Mouse (Mus musculus): ENCODE results near the gene Mcm10.

Mcm10 gene

GRCm38 (mm10) chr2:5033546-5034420 is 21.2 kb upstream of the Mcm10 start:
- in situ Hi-C loops (cut with MboI, MseI) = no loop called here

- in situ Hi-C loops (cut with MboI, MseI) = no loop called here
Observed at GRCm38 (mm10) chr2:5032665-5033064, 20.1 kb upstream of the Mcm10 start.

- in situ Hi-C loops (cut with MboI, MseI) = no loop called here
Observed at GRCm38 (mm10) chr2:5031215-5031614, 18.6 kb upstream of the Mcm10 start.

DNA sequence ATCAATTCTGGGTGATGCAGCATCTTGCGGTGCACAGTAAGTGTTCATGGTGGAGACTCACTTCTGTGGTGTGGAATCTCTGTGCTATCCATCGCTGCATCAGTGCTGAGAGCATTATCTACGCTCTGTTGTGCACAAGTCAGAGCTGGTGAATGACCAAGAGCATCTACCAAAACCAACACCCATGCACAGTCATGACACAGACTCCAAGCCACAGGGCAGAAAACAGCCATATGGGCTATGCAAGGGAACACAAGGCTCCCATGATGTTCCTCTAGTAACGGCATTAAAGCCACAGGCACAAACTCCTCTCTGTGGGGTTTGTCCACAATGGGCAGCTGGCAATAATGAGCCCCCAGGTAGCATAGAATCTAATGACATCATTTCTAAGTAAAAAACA is 17.2 kb upstream of the Mcm10 start:
- in situ Hi-C loops (cut with MboI, MseI) = no loop called here

GRCm38 (mm10) chr2:5028047-5028446 is 15.5 kb upstream of the Mcm10 start:
- in situ Hi-C loops (cut with MboI, MseI) = no loop called here

DNA sequence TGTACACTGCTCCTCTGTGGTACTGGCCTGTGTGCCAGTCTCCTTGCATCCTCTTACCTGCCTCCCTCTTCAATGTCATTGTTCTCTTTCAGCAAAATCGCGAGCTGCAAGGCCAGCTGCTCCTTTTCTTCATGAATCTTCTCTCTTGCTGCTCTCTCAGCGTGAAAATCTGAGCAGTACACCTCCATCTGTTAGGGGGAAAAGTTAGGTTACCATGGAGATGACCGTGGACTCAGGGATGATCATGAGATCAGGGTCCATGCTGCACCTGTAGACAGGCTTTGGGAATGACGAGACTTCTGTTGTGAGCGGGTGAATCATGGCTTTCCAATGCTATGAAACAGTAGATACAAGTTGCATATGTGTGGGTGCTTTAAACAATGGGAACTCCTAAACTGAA is 14.5 kb upstream of the Mcm10 start:
- in situ Hi-C loops (cut with MboI, MseI) = no loop called here

DNA sequence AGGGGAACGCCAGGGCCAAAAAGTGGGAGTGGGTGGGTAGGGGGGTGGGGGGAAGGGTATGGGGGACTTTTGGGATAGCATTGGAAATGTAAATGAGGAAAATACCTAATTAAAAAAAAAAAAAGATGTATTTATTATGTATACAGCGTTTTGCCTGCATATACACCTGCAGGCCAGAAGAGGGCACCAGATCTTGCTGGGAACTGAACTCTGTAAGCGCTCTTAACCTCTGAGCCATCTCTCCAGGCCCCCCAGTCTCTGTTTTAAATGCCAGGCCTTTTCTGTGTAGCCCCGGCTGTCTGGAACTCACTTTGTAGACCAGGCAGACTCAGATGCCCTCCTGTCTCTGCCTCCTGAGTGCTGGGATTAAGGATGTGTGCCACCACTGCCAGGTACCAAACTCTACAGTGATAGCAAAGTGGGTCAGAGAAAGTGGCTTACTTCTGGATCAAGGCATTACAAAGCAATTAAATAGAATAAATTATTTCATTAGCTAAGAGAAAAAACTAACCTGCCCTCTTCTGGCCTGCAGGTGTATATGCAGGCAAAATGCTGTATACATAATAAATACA is 12.7 kb upstream of the Mcm10 start:
- in situ Hi-C loops (cut with MboI, MseI) = no loop called here

DNA sequence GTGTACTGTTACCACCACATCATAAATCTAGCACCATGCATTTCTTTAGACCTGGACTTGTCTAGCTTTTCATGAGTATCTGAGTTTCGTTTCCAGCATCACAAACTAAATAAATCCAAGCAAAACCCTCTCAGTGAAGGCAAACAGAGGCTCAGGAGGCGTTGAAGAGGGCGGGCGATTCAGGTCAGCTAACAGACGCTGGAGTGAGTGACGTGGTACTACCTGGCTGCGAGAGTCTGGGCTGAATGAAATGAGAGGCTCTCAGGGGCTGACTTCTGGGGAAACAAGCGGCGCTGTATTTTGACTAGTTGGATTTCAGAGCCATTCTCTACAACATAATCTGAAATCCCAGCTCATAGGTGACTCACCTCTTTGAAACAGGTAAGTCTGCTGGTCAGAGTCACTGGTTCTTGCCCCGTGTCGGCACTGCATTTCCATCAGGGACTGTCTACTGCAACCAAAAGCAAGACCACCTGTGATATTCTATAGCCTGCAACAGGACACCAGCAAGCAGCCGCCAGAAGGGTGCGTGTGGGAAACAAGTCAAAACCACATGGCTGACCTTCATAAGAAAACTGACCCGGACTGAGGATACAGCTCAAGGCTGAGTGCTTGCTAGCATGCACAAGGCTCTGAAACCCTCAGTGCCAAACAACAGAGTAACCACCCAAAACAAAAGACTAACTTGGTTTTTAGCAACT is 11.3 kb upstream of the Mcm10 start:
- in situ Hi-C loops (cut with MboI, MseI) = loop anchor here (25.0 kb wide), 1 partner anchor 1562 kb away; no protein-coding TSS in a partner anchor

DNA sequence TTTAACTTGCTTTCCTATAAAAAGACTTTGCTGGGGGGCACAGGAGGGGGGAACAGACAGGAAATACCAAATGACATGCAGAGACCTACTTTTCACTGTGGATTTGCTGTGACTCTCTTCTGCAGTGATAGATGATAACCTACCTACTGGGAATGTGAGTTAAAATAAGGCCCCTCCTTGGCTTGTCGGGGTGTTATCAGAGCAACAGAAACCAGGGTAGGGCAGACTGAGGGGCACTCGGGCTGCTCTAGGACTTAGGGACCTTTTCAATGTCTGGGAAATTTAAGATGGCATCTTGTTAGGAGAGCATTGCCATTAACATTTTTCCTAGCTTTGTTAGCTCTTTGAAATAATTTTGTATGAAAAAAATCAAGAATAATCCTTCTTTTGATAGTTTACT is 10.7 kb upstream of the Mcm10 start:
- in situ Hi-C loops (cut with MboI, MseI) = loop anchor here (25.0 kb wide), 1 partner anchor 1561 kb away; no protein-coding TSS in a partner anchor

DNA sequence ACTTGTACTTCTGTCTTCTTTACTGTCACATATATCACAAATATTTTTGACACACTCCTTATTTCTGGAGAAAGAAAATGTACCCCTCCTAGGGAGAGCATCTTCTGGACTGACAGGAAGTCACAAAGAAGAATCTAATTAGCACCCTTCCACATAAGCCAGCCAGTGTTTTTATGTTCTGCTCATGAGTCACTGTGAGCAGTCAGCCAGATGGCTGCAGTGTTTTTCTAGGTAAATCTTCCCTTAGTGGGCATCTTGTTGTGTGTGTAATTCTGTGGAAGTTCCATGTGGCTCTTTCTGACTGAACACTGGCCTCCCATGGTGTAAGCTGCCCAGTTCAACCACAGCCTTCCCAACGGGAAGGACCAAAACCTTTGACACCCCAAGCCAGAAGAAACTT is 7.1 kb upstream of the Mcm10 start:
- in situ Hi-C loops (cut with MboI, MseI) = loop anchor here (25.0 kb wide), 1 partner anchor 1557 kb away; no protein-coding TSS in a partner anchor

GRCm38 (mm10) chr2:5016922-5017321 is 4.3 kb upstream of the Mcm10 start:
- in situ Hi-C loops (cut with MboI, MseI) = loop anchor here (25.0 kb wide), 1 partner anchor 1555 kb away; no protein-coding TSS in a partner anchor

- in situ Hi-C loops (cut with MboI, MseI) = loop anchor here (25.0 kb wide), 1 partner anchor 1553 kb away; no protein-coding TSS in a partner anchor
Observed at GRCm38 (mm10) chr2:5015527-5015926, 2.9 kb upstream of the Mcm10 start.

DNA sequence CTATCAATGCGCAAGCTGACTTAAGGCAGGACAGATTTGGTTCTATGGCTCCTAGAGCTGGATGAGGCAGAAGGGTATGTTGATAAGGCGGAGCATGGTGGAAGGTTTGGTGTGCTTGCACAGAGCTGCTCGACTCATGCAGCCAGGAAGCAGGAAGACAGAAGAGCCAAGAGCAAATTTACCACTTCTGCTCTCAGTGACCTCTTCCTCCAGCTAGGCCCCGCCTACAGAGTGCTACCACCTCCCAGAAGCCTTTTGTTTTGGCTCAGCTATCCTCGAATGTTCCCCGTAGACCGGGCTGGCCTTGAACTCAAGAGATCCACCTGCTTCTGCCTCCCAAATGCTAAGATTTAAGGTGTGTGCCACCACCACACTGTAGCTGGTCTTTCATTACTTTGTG is 2.0 kb upstream of the Mcm10 start:
- in situ Hi-C loops (cut with MboI, MseI) = loop anchor here (25.0 kb wide), 1 partner anchor 1552 kb away; no protein-coding TSS in a partner anchor

DNA sequence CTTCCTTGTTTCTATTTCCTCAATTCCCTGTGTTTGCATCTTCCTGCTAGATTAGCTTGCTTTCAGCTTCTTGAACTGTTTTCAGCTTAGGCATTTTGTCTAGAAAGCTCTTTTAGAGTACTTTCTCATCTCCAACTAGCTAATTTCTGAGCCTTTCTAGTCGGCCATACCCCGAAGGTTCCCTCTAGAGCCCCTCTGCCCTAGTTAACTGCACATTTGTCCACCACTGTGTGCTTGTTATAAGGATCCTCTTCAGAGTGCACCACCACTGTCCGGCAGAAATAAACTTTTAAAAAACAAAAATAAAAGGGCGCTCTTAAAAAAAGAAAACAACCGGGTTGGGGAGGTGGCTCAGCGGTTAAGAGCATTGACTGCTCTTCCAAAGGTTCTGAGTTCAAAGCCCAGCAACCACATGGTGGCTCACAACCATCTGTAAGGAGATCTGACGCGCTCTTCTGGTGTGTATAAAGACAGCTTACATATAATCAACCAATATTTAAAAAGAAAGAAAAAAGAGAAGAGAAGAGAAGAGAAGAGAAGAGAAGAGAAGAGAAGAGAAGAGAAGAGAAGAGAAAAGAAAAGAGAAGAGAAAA is 597 bp downstream of the Mcm10 start:
- in situ Hi-C loops (cut with MboI, MseI) = loop anchor here (25.0 kb wide), 1 partner anchor 1550 kb away; no protein-coding TSS in a partner anchor

DNA sequence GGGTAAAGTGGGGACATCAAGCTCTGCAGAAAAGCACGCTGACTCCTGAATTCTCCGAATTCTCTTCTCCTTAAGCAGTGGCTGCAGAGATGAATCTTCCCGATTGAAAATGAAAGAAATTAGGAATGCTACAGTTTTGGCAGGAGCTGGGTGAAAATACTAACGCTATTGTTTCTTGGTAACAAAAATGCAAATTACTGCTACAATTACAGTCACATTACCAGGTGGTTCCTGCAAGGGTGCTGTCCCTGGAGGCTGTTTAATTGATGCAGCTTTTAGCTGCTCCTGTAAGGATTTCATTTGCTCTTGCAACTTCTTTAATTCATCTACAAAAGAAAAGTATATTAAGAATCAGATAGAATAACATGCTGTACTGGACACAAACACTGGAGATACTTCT is 5.5 kb downstream of the Mcm10 start:
- in situ Hi-C loops (cut with MboI, MseI) = loop anchor here (25.0 kb wide), 1 partner anchor 1545 kb away; no protein-coding TSS in a partner anchor

- in situ Hi-C loops (cut with MboI, MseI) = loop anchor here (25.0 kb wide), 1 partner anchor 1539 kb away; no protein-coding TSS in a partner anchor
Observed at GRCm38 (mm10) chr2:5001266-5001665, 11.3 kb downstream of the Mcm10 start.

DNA sequence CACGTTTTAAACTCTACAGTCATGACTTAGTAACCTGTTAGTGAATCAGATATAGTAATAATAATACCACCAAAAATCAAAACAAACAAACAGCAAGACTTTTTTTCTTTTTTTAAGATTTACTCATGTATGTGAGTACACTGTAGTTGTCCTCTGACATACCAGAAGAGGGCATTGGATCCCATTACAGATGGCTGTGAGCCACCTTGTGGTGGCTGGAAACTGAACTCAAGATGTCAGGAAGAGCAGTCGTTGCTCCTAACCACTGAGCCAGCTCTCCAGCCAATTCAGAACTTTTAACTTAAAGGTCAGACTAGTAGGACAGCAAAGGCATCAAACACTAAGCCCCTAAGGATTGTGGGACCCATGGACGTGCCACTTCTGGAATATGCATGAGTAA is 13.7 kb downstream of the Mcm10 start:
- in situ Hi-C loops (cut with MboI, MseI) = no loop called here

DNA sequence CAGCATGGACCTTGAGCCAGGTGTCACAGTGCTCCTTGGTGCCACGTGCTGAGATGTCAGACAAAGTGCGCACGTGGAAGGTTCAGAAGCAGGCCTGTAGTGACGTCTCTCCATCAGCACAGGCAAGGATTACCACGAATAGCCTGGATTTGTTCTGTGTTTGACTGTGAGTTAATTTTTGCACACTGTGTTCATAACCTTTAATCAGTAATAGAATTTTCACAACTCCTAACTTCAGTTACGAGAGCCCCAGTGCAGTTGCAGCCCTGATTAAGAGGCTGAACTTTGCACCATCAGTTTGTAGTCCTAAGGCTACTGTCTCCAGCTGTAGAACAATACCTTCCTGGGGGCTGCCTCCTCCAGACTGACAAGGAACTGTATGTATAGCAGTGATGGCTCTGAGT is 16.2 kb downstream of the Mcm10 start:
- in situ Hi-C loops (cut with MboI, MseI) = no loop called here

DNA sequence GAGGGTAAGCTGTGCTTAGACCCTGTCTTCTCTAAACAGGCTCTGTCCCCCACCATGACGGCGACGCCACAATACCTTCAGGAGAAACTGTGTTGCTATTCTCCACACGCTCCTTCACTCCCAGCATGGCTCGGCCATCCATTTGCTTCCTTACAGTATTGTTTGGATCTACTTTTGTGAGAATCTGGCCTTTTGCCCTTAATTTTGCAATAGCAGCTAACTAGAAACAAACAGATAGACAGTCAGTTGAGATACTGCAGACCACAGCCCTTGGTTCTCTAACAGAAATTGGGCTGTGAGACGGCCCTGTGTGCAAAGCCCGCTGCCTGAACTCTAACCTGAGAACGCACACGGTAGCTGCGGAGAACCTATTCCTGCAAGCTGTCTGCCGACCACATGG is 16.9 kb downstream of the Mcm10 start:
- in situ Hi-C loops (cut with MboI, MseI) = no loop called here

DNA sequence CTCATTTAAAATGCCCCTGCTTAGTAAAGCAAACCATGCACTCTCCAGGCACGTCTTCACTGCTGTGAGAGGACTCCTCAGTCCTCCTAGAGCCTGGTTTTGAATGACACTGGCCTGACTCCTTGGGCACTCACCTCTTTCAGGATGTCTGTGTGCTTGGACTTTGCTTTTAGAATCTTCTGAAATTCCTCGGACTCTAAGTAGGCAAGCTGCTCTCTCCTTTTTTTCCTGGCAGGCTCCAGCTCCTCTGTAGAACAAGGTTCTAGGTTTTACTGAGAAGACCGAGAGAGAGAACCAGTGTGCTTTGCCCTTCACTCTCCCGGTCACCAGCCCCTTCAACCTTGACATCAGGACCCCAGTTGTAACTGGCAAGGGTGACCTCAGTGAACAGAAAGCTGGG is 18.2 kb downstream of the Mcm10 start:
- in situ Hi-C loops (cut with MboI, MseI) = no loop called here

DNA sequence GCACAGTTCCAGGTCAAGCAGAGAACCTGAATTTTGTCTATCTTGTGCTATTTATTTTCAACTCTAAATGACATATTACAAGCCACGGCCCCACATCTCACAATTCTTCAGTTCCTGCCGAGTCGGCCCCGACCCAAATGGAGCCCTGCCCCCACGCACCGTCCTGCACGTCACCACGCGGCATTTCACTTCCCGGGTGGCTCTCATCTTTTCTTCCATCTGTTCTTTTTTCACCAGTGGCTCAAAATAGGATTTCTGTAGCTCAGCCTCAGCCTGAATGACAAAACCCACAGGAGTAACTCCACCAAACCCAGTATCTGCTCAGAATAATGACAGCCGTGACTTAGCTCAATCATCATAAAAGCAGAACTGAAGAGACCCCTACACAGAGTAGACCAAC is 19.0 kb downstream of the Mcm10 start:
- in situ Hi-C loops (cut with MboI, MseI) = no loop called here

Measured in regulatory T cell (primary cell).